In the genomic region with DNA sequence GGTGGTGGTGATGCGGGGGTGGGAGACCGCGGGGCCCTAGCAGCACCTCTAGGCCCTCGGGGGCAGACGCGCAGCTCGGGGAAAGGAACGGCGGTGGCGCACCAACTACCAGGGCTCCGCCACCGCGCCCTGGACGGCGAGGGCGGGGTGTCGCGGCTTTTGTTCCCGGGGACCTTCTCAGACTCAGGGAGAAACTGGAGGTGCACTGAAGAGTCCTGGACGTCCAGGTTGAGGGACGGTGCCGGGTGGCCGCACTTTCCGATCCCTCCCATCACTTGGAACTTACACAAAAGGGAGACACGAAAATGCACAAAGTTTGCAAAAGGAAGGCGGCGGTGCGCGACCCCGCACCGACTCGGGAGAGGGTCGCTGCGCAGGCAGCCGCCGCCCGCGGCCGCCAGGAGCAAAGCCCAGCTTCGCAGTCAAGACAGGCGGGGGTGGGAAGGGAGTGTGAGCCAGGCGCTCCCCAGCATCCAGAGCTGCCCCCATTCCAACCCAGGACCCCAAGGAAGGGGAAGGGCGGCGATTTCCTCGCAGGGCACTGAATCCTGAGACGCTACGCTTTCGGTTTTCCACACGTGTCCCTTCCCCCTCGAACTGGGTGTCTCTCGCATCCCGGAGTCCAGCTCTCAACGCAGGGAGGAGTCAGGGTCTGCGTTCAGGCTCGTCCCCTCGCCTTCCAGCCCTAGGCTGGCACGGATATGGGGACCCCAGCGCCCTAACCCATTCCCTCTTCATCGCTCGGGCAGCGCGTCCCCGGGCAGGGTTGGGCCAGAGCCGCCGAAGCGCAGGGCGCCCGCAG, we compare ENCODE assay signal across 8 mouse cellular contexts. TPM values are rescaled to one million over a fixed set of nuclear protein-coding genes. Genes with fewer than 3 reads are reported as not detected.
DNase-seq lines count a peak whose midpoint lies in the region; ATAC-seq and TF ChIP-seq lines count a peak whose summit lies in the region.

No protein-coding gene starts in this region.

- peak overlapping the region; percentile 86 for H3K4me3 ChIP-seq in C2C12 (ENCODE audit: insufficient read depth, poor library complexity, severe bottlenecking)
- H3K4me3 ChIP-seq in embryonic facial prominence, embryonic 14.5 days (ENCODE audit: low read depth, low read length), result peak overlapping the region; percentile 97
- peak overlapping the region; percentile 88 for H3K4me3 ChIP-seq in heart, embryonic 12.5 days
- peak overlapping the region; percentile 98 for H3K4me3 ChIP-seq in kidney, embryonic 16.5 days (ENCODE audit: low read length)
- H3K4me3 ChIP-seq in liver, embryonic 13.5 days (replicated peaks), result peak overlapping the region; percentile 71
- H3K4me3 ChIP-seq in testis, adult 2 months (ENCODE audit: control insufficient read depth, low read depth, low read length), result peak overlapping the region; percentile 86

- H3K9me3 ChIP-seq in embryonic facial prominence, embryonic 14.5 days (ENCODE audit: control insufficient read depth, low read length), result no peaks in the 10 kb centered on the region
- H3K9me3 ChIP-seq in heart, embryonic 12.5 days (replicated peaks), result no peaks in the 10 kb centered on the region
- H3K9me3 ChIP-seq in kidney, embryonic 16.5 days (ENCODE audit: low read length), result no peaks in the 10 kb centered on the region
- H3K9me3 ChIP-seq in liver, embryonic 13.5 days (replicated peaks), result no peaks in the 10 kb centered on the region

- TF ChIP-seq POLR2A in testis, adult 2 months (IDR thresholded peaks at IDR 0.05; ENCODE audit: control insufficient read depth, low read depth, low read length), result no peak

- peaks cover 34% of the 10 kb centered on the region for H3K79me3 ChIP-seq in C2C12 (ENCODE audit: low read depth)

- no peak for TF ChIP-seq CTCF in C2C12 (IDR thresholded peaks at IDR 0.05; ENCODE audit: control insufficient read depth, insufficient read depth, insufficient read length)
- TF ChIP-seq CTCF in testis, adult 2 months (IDR thresholded peaks at IDR 0.05; ENCODE audit: control insufficient read depth, insufficient read depth, insufficient replicate concordance, low read depth, low read length), result no peak

- peak; percentile 51 for ATAC-seq in embryonic facial prominence, embryonic 14.5 days (ENCODE audit: low read depth)
- ATAC-seq in heart, embryonic 12.5 days (ENCODE audit: insufficient number of reproducible peaks, low FRiP score), result peak; percentile 72
- ATAC-seq in kidney, embryonic 16.5 days (ENCODE audit: low FRiP score, low TSS enrichment), result peak; percentile 64
- ATAC-seq in liver, embryonic 13.5 days (ENCODE audit: low read depth), result peak; percentile 59

- H3K27ac ChIP-seq in embryonic facial prominence, embryonic 14.5 days (replicated peaks; ENCODE audit: low read depth, low read length), result peak overlapping the region; percentile 93
- peak overlapping the region; percentile 85 for H3K27ac ChIP-seq in heart, embryonic 12.5 days (ENCODE audit: poor library complexity, severe bottlenecking)
- peak overlapping the region; percentile 96 for H3K27ac ChIP-seq in kidney, embryonic 16.5 days (ENCODE audit: low read length)
- H3K27ac ChIP-seq in liver, embryonic 13.5 days, result peak overlapping the region; percentile 23; the same call in 1 of the 2 replicates
- peak overlapping the region; percentile 41; the same call in 1 of the 2 replicates for H3K27ac ChIP-seq in testis, adult 2 months (ENCODE audit: control insufficient read depth, insufficient read depth, low read depth, low read length)

- peak overlapping the region; percentile 66 for H3K4me2 ChIP-seq in embryonic facial prominence, embryonic 14.5 days (ENCODE audit: low read depth, low read length)
- peak overlapping the region; percentile 72 for H3K4me2 ChIP-seq in heart, embryonic 12.5 days
- peak overlapping the region; percentile 73 for H3K4me2 ChIP-seq in kidney, embryonic 16.5 days (replicated peaks; ENCODE audit: low read depth, low read length)
- peak overlapping the region; percentile 89 for H3K4me2 ChIP-seq in liver, embryonic 13.5 days

- no peaks in the 10 kb centered on the region for H3K27me3 ChIP-seq in C2C12 (ENCODE audit: control insufficient read depth, insufficient read depth, insufficient read length)
- no peaks in the 10 kb centered on the region for H3K27me3 ChIP-seq in embryonic facial prominence, embryonic 14.5 days (replicated peaks; ENCODE audit: control insufficient read depth, insufficient read depth, low read length)
- H3K27me3 ChIP-seq in heart, embryonic 12.5 days (replicated peaks), result no peaks in the 10 kb centered on the region
- H3K27me3 ChIP-seq in kidney, embryonic 16.5 days (ENCODE audit: insufficient read depth, low read length), result no peaks in the 10 kb centered on the region
- peaks cover 30% of the 10 kb centered on the region for H3K27me3 ChIP-seq in liver, embryonic 13.5 days
- H3K27me3 ChIP-seq in testis, adult 2 months (ENCODE audit: control insufficient read depth, insufficient read depth, low read length), result no peaks in the 10 kb centered on the region

- H3K4me1 ChIP-seq in embryonic facial prominence, embryonic 14.5 days (ENCODE audit: control insufficient read depth, insufficient read depth, low read length), result peaks cover 12% of the 10 kb centered on the region
- peaks cover 24% of the 10 kb centered on the region for H3K4me1 ChIP-seq in heart, embryonic 12.5 days (replicated peaks)
- peaks cover 41% of the 10 kb centered on the region for H3K4me1 ChIP-seq in kidney, embryonic 16.5 days (ENCODE audit: insufficient read depth, low read length)
- peaks cover 14% of the 10 kb centered on the region for H3K4me1 ChIP-seq in liver, embryonic 13.5 days (replicated peaks)
- H3K4me1 ChIP-seq in testis, adult 2 months (ENCODE audit: control insufficient read depth, insufficient read depth, low read length), result peaks cover 7% of the 10 kb centered on the region

- H3K79me2 ChIP-seq in C2C12 (ENCODE audit: control insufficient read depth, insufficient read depth), result peaks cover 54% of the 10 kb centered on the region

- no peaks in the 10 kb centered on the region for H3K36me3 ChIP-seq in C2C12 (ENCODE audit: control insufficient read depth, insufficient read depth)
- 0 out of 2 replicates have a peak, but pooled peaks cover 1% of the 10 kb centered on the region for H3K36me3 ChIP-seq in embryonic facial prominence, embryonic 14.5 days (ENCODE audit: control insufficient read depth, insufficient read depth, low read length)
- H3K36me3 ChIP-seq in heart, embryonic 12.5 days, result peaks cover 10% of the 10 kb centered on the region
- peaks cover 3% of the 10 kb centered on the region for H3K36me3 ChIP-seq in kidney, embryonic 16.5 days (ENCODE audit: insufficient read depth, low read length)
- no peaks in the 10 kb centered on the region for H3K36me3 ChIP-seq in liver, embryonic 13.5 days
- H3K36me3 ChIP-seq in testis, adult 2 months (ENCODE audit: control insufficient read depth, insufficient read depth, low read length), result no peaks in the 10 kb centered on the region

- peak; percentile 76 for DNase-seq in adrenal gland, postnatal 25 days
- DNase-seq in embryonic facial prominence, embryonic 14.5 days (ENCODE audit: low spot score), result peak; percentile 68
- peak; percentile 5 for DNase-seq in liver, embryonic 13.5 days
- peak; percentile 36 for DNase-seq in naive thymus-derived CD4-positive, alpha-beta T cell, adult 2 months (ENCODE audit: low read depth)

- peak overlapping the region; percentile 94 for H3K9ac ChIP-seq in embryonic facial prominence, embryonic 14.5 days (ENCODE audit: low read depth, low read length)
- peak overlapping the region; percentile 95 for H3K9ac ChIP-seq in heart, embryonic 12.5 days
- H3K9ac ChIP-seq in kidney, embryonic 16.5 days (replicated peaks; ENCODE audit: low read length), result peak overlapping the region; percentile 98
- H3K9ac ChIP-seq in liver, embryonic 13.5 days, result peak overlapping the region; percentile 74

- under 1% methylated on average over 52 of the region's 68 CpGs for WGBS in embryonic facial prominence, embryonic 14.5 days
- under 1% methylated on average over 68 of the region's 68 CpGs for WGBS in heart, embryonic 12.5 days
- under 1% methylated on average over 65 of the region's 68 CpGs for WGBS in kidney, embryonic 16.5 days
- WGBS in liver, embryonic 13.5 days (ENCODE audit: insufficient replicate concordance), result under 1% methylated on average over 68 of the region's 68 CpGs

- H3ac ChIP-seq in C2C12 (ENCODE audit: control insufficient read depth, insufficient read length, low read depth), result peak overlapping the region; percentile 81

TF ChIP-seq in C2C12, 6 proteins besides CTCF, POLR2A, EP300 and RAD21:
- TF ChIP-seq MYOG (IDR thresholded peaks at IDR 0.05; ENCODE audit: control insufficient read depth, extremely low read depth, insufficient read length) (no peak), MYOD1 (IDR thresholded peaks at IDR 0.05; ENCODE audit: control insufficient read depth, insufficient read length, low read depth) (no peak), CEBPB (IDR thresholded peaks at IDR 0.05; ENCODE audit: low read depth) (no peak)

RNA-seq across cellular contexts. Expression of gene App, which starts 0.8 kb away (rescaled TPM):
- 107 TPM for polyA plus RNA-seq in C2C12 (2012; fragmentation: generic; extraction: Trizol)
- total RNA-seq in adrenal gland, postnatal 25 days (2021), result 357 and 373 TPM in 2 replicates
- polyA plus RNA-seq in embryonic facial prominence, embryonic 14.5 days (2014; fragmentation: Nextera tagmentation; extraction: Ambion mirVana), result 239 and 259 TPM in 2 replicates
- 202 and 216 TPM in 2 replicates for polyA plus RNA-seq in heart, embryonic 12.5 days (2016; fragmentation: Nextera tagmentation; extraction: Ambion mirVana)
- 309 and 336 TPM in 2 replicates for polyA plus RNA-seq in kidney, embryonic 16.5 days (2015; fragmentation: Nextera tagmentation; extraction: Ambion mirVana)
- polyA plus RNA-seq in liver, embryonic 13.5 days (2015; fragmentation: Nextera tagmentation; extraction: Ambion mirVana), result 17.2 and 20.1 TPM in 2 replicates
- 74.5 and 89.0 TPM in 2 replicates for polyA plus RNA-seq in testis, adult 2 months (2012; rRNA removed)

Comparison
In these comparisons a context has a peak if more than half of its experiments do, and no peak if none do; other contexts are left out.
1. Peak in every context shown above with its lines: DNase-seq, ATAC-seq, H3K4me3 ChIP-seq and H3K27ac ChIP-seq.
2. DNase-seq: peak in every context shown above with its lines; median percentile 76 in adrenal gland, postnatal 25 days; 68 in embryonic facial prominence, embryonic 14.5 days; 36 in naive thymus-derived CD4-positive, alpha-beta T cell, adult 2 months; 5 in liver, embryonic 13.5 days.
3. H3K27ac ChIP-seq: peak in every context shown above with its lines; median percentile 96 in kidney, embryonic 16.5 days; 93 in embryonic facial prominence, embryonic 14.5 days; 85 in heart, embryonic 12.5 days; 41 in testis, adult 2 months; 23 in liver, embryonic 13.5 days.